Mouse (Mus musculus) Patski (cell line): ENCODE measurements at regions not wholly inside any gene's neighbourhood (a gene's known extent, or its start where the extent isn't known, plus 50 kb on each side); places are given as distances from the start of the nearest gene placed in this dataset.

ENCODE experiments used
- ATAC-seq: fragments of 100-300 bp; one replicate; pipeline ENCODE4 v1.8.0; 2021
- CTCF ChIA-PET: fragments of 350-600 bp; sonication (Branson Sonifier 250); formaldehyde crosslinking; loops from one replicate; lab custom pipeline; 2022; ENCODE audit warnings: inconsistent platforms; lab: Charles Lee
- POLR2A ChIA-PET: fragments of 350-600 bp; sonication (Branson Sonifier 250); formaldehyde crosslinking; loops from one replicate; lab custom pipeline; 2022; ENCODE audit warnings: antibody characterized with exemption, inconsistent platforms; lab: Charles Lee
- DNase-seq: peaks from one replicate; pipeline ENCODE4 v3.0.0-alpha.2; 2011; ENCODE audit warnings: low read depth, low spot score
- H3K27me3 ChIP-seq: fragments of 371-371 bp; one replicate; pipeline ENCODE4 v1.5.1; 2021
- CTCF ChIP-seq: fragments of 100-300 bp; IDR thresholded peaks from one replicate; pipeline ENCODE4 v1.5.1; 2021
- in situ Hi-C: fragments of 300-500 bp; cut with MboI; formaldehyde crosslinking; loops from 3 replicates; pipeline ENCODE4 v1.11.1; 2018; ENCODE audit warnings: low pct_unique_long_range_greater_than_20kb, mixed read lengths

DNA sequence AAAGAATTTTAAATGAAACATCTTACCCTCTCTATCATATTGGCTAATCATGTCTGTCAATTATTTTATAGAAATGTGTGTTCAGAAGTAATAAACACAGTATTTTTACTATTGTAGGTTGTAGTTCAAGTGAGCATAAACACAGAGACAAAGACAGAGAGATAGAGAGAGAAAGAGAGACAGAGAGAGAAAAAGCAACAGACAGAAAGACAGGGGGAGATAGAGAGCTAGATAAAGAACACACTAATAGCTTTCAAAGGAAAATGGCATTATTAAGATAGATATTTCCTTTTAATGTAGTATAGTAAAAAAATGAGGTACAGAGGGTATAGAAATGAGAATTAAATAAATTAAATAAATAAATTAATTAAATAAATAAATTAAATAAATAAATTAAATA, 624.4 kb upstream of the Fam84a start:
- in situ Hi-C loops = no loop called here
- POLR2A ChIA-PET = interaction anchor here (0.6 kb wide), 1 partner anchor 11 kb away, joined by 3 read pairs; no protein-coding TSS in a partner anchor
- no peaks in the 10 kb centered on the region for H3K27me3 ChIP-seq
- DNase-seq = no peak
- CTCF ChIA-PET = no interaction called here
- no peak for ATAC-seq
- no peak for TF ChIP-seq CTCF

DNA sequence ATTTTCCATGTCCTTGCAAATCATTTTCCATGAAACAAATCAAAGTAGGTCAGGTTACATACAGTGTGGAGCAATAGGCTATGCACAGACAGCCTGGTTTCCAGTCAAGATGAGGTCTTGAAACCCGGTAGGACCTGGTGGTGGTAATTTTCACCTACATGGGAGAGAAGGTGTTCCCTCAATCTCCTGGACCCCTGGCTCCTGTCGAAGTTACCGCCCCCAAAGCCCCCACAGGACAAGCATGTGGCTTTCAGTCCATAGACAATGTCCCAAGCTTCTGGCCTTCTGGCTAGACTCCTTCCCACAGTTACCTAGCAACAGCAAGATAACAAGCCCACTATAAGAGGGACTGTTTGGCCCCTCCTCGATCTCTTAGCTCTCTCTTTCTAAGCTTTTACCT, 600.7 kb upstream of the Fam84a start:
- DNase-seq (no peak), ATAC-seq (no peak)
- no peak for TF ChIP-seq CTCF
- no peaks in the 10 kb centered on the region for H3K27me3 ChIP-seq
- in situ Hi-C loops = no loop called here
- POLR2A ChIA-PET = no interaction called here
- CTCF ChIA-PET = no interaction called here

DNA sequence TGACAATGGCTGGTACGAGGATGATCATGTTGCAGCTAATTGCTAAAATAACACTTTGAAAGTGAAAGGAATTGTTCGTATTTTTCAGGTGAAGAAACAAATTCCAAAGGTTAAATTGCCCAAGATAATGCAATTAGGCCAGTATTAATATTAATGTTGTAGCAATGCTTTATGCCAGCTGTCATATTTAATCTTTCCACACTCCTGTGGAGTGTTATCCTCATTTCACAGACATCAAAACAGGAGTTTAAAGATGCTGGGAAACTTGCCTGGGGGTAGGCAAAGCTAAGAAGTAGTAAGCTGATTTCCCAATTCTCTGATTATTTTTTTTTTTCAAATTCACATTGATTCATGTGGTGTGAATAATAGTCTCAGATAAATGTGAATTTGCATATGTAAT, 595.5 kb upstream of the Fam84a start:
- DNase-seq = no peak
- no peaks in the 10 kb centered on the region for H3K27me3 ChIP-seq
- ChIA-PET POLR2A (no interaction called here), CTCF (no interaction called here)
- in situ Hi-C loops = no loop called here
- ATAC-seq = no peak
- no peak for TF ChIP-seq CTCF
